Mouse (Mus musculus): ENCODE results near the gene Zbed4. TPM values are rescaled to one million over a fixed set of nuclear protein-coding genes. Genes with fewer than 3 reads are reported as not detected.

The Zbed4 gene
- polyA plus RNA-seq, 1 experiment, result 10.9 TPM

GRCm38 (mm10) chr15:88827991-88828799 is 76.7 kb downstream of the Zbed4 start:
- TF ChIP-seq GATA1 (IDR thresholded peaks at IDR 0.05; ENCODE audit: low read length), result no peak

GRCm38 (mm10) chr15:88828800-88829705 is 77.6 kb downstream of the Zbed4 start:
- TF ChIP-seq GATA1 (IDR thresholded peaks at IDR 0.05; ENCODE audit: low read length), result no peak

- TF ChIP-seq GATA1 (IDR thresholded peaks at IDR 0.05; ENCODE audit: low read length), result no peak
These were observed 78.5 kb downstream of the Zbed4 start for GRCm38 (mm10) chr15:88829791-88830440.

- TF ChIP-seq GATA1 (IDR thresholded peaks at IDR 0.05; ENCODE audit: low read length), result no peak
These were observed 79.2 kb downstream of the Zbed4 start for GRCm38 (mm10) chr15:88830696-88831095.

- no peak for TF ChIP-seq GATA1 (IDR thresholded peaks at IDR 0.05; ENCODE audit: low read length)
These were observed 80.0 kb downstream of the Zbed4 start for GRCm38 (mm10) chr15:88831482-88831881.

GRCm38 (mm10) chr15:88832536-88832935 is 81.1 kb downstream of the Zbed4 start:
- no peak for TF ChIP-seq GATA1 (IDR thresholded peaks at IDR 0.05; ENCODE audit: low read length)

Other genes starting within 250 kb of the Zbed4 start
- not detected in 2 replicates for gene Zdhhc25, start 151.4 kb upstream of the Zbed4 start, polyA plus RNA-seq (2012)
- 46.2 and 51.2 TPM in 2 replicates for gene Brd1, start 17.4 kb upstream of the Zbed4 start, polyA plus RNA-seq (2012)
- gene Alg12, start 67.7 kb downstream of the Zbed4 start, polyA plus RNA-seq (2012), result 0.90 and 4.4 TPM in 2 replicates
- gene Creld2, start 68.0 kb downstream of the Zbed4 start, polyA plus RNA-seq (2012), result 15.2 and 20.0 TPM in 2 replicates
- gene Pim3, start 110.5 kb downstream of the Zbed4 start, polyA plus RNA-seq (2012), result not detected in 2 replicates
- gene Ttll8, start 202.8 kb downstream of the Zbed4 start, polyA plus RNA-seq (2012), result not detected in 2 replicates
- gene Mlc1, start 227.3 kb downstream of the Zbed4 start, polyA plus RNA-seq (2012), result not detected in 2 replicates
- not detected in 2 replicates for gene Mov10l1, start 231.2 kb downstream of the Zbed4 start, polyA plus RNA-seq (2012)